Mouse (Mus musculus): Measurements from ENCODE around the gene Ccnd2. TPM values are rescaled to one million over a fixed set of nuclear protein-coding genes. Genes with fewer than 3 reads are reported as not detected.
A peak's percentile ranks its signal among the peaks of the same experiment; 100 is the strongest.

Gene Ccnd2
- total and polyA plus RNA-seq, 3 experiments, result 67.3 to 407 (median 198) TPM

DNA sequence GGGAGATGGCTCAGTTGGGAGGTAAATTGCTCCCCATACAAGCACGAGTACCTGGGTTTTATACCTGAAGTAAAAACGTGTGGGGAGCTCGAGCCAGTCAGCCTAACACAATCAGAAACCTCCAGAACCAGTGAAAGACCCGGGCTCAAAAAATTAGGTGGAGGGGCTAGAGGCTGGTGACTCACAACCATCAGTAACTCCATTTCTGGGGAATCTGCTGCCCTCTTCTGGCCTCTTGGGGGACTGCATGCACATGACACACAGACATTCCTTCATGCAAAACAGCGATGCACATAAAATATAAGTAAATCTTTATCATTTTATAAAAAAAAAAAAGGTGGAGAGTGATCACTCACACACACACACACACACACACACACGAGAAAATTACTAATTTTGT lies 46.9 kb downstream of the Ccnd2 start:
- TF ChIP-seq TAL1 (IDR thresholded peaks at IDR 0.05; ENCODE audit: low read length) (no peak), ZC3H11A (IDR thresholded peaks at IDR 0.05; ENCODE audit: low read depth, low read length) (peak; percentile 30; the same call in 1 of the 2 replicates), CTCF (IDR thresholded peaks at IDR 0.05 in 2 of 3, conservative IDR thresholded peaks at IDR 0.05 in 1 of 3; ENCODE audit: control insufficient read depth in 1 of 3, insufficient read depth in 1 of 3, low read depth in 2 of 3, low read length in 3 of 3, poor library complexity in 1 of 3, severe bottlenecking in 1 of 3) (peak; percentile 69 to 84 (median 70)), RAD21 (IDR thresholded peaks at IDR 0.05; ENCODE audit: low read depth, low read length) (peak; percentile 43), EP300 (IDR thresholded peaks at IDR 0.05; ENCODE audit: low read depth in 1 of 2, low read length in 2 of 2) (no peak), SMC3 (IDR thresholded peaks at IDR 0.05; ENCODE audit: low read depth, low read length) (peak; percentile 54), MAFK (IDR thresholded peaks at IDR 0.05; ENCODE audit: borderline replicate concordance, low read depth, low read length) (no peak), USF2 (IDR thresholded peaks at IDR 0.05; ENCODE audit: borderline replicate concordance in 1 of 2, insufficient read depth in 1 of 2, low read depth in 1 of 2, low read length in 2 of 2) (no peak)
- H3K9ac ChIP-seq (ENCODE audit: control insufficient read depth, low read depth, low read length, poor library complexity, severe bottlenecking), result no peak overlapping the region
- no peaks in the 10 kb centered on the region for H3K79me2 ChIP-seq (ENCODE audit: control insufficient read depth, insufficient read depth, low read length, poor library complexity)
- H3K4me1 ChIP-seq (ENCODE audit: control insufficient read depth in 1 of 2, insufficient read depth in 2 of 2, low read length in 2 of 2), result peaks cover 0 to 7% of the 10 kb centered on the region in 2 experiments; a peak in 2 of 4 replicates
- no peak overlapping the region for H3K27ac ChIP-seq (ENCODE audit: control insufficient read depth, low read depth, low read length)
- no peaks in the 10 kb centered on the region for H3K36me3 ChIP-seq (ENCODE audit: control insufficient read depth in 1 of 2, insufficient read depth in 2 of 2, low read length in 2 of 2)
- no peak overlapping the region for H3K4me3 ChIP-seq (ENCODE audit: control insufficient read depth in 1 of 2, insufficient read depth in 1 of 2, low read depth in 2 of 2, low read length in 2 of 2)
- no peaks in the 10 kb centered on the region for H3K9me3 ChIP-seq (replicated peaks; ENCODE audit: insufficient read depth, low read length)
- no peaks in the 10 kb centered on the region for H3K27me3 ChIP-seq (ENCODE audit: control insufficient read depth in 1 of 2, insufficient read depth in 2 of 2, low read length in 2 of 2)
- DNase-seq (ENCODE audit: low read depth, low spot score), result peak; percentile 65

DNA sequence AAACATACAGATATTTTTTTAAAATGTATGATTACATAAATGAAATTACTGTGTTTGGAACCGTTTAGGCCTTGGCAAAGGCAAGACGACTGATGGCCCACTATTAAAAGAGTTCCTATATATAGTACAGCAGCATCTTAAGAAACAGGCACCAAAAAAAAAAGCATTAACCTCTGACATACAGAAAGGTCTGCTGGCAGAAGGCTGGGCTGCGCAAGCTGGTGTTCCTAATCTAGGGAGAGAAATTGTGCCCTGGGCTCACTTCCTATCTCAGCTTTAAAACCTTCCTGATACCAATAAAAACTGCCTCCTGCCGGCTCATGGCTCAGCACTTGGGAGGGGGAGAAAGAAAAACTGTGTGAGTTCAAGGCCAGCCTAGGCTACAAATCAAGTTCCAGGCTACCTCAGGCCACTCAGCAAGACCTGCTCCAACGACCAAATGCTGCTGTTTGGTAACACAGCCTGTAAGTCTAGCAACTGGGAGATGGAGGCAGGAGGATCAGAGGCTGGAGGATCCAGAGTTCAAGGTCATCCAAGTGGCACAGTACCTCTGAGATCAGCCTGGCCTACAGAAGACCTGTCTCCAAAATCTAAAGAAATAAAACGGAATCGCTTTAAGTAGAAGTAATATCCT lies 47.5 kb downstream of the Ccnd2 start:
- no peaks in the 10 kb centered on the region for H3K9me3 ChIP-seq (replicated peaks; ENCODE audit: insufficient read depth, low read length)
- no peak overlapping the region for H3K27ac ChIP-seq (ENCODE audit: control insufficient read depth, low read depth, low read length)
- H3K79me2 ChIP-seq (ENCODE audit: control insufficient read depth, insufficient read depth, low read length, poor library complexity), result no peaks in the 10 kb centered on the region
- peaks cover 0 to 7% of the 10 kb centered on the region in 2 experiments; a peak in 2 of 4 replicates for H3K4me1 ChIP-seq (ENCODE audit: control insufficient read depth in 1 of 2, insufficient read depth in 2 of 2, low read length in 2 of 2)
- H3K9ac ChIP-seq (ENCODE audit: control insufficient read depth, low read depth, low read length, poor library complexity, severe bottlenecking), result no peak overlapping the region
- H3K27me3 ChIP-seq (ENCODE audit: control insufficient read depth in 1 of 2, insufficient read depth in 2 of 2, low read length in 2 of 2), result no peaks in the 10 kb centered on the region
- no peak for DNase-seq (ENCODE audit: low read depth, low spot score)
- no peak for TF ChIP-seq MYB (IDR thresholded peaks at IDR 0.05; ENCODE audit: low read depth, low read length)
- TF ChIP-seq NRF1 (IDR thresholded peaks at IDR 0.05; ENCODE audit: insufficient read depth, low read depth, low read length, poor library complexity, severe bottlenecking), result no peak
- no peak for TF ChIP-seq ZKSCAN1 (IDR thresholded peaks at IDR 0.05; ENCODE audit: low read depth, low read length)
- no peak for TF ChIP-seq MEF2A (IDR thresholded peaks at IDR 0.05; ENCODE audit: extremely low read depth, insufficient replicate concordance, low read depth, low read length, poor library complexity, severe bottlenecking)
- TF ChIP-seq ETS1 (IDR thresholded peaks at IDR 0.05; ENCODE audit: low read depth, low read length), result no peak
- TF ChIP-seq BHLHE40 (IDR thresholded peaks at IDR 0.05; ENCODE audit: borderline replicate concordance, low read depth, low read length), result no peak
- no peak for TF ChIP-seq ZNF384 (IDR thresholded peaks at IDR 0.05; ENCODE audit: low read depth, low read length)
- no peak for TF ChIP-seq UBTF (IDR thresholded peaks at IDR 0.05; ENCODE audit: borderline replicate concordance, insufficient read depth, low read depth, low read length)
- no peak for TF ChIP-seq SMC3 (IDR thresholded peaks at IDR 0.05; ENCODE audit: low read depth, low read length)
- no peak for TF ChIP-seq E2F4 (IDR thresholded peaks at IDR 0.05; ENCODE audit: borderline replicate concordance, low read depth, low read length)
- H3K4me3 ChIP-seq (ENCODE audit: control insufficient read depth in 1 of 2, insufficient read depth in 1 of 2, low read depth in 2 of 2, low read length in 2 of 2), result no peak overlapping the region
- H3K36me3 ChIP-seq (ENCODE audit: control insufficient read depth in 1 of 2, insufficient read depth in 2 of 2, low read length in 2 of 2), result no peaks in the 10 kb centered on the region

Data from MEL (cell line).